Mouse (Mus musculus): ENCODE measurements at regions not wholly inside any gene's neighbourhood (a gene's known extent, or its start where the extent isn't known, plus 50 kb on each side); places are given as distances from the start of the nearest gene placed in this dataset.

GRCm38 (mm10) chr12:54256506-54257128 is 53.0 kb upstream of the Egln3 start:
- Histone ChIP-seq H3K9me3 (ENCODE audit: control insufficient read depth, insufficient read depth, low read depth, low read length) (peaks cover 4% of the 10 kb centered on the region; the same call in 1 of the 2 replicates), H3K9ac (ENCODE audit: insufficient read depth, low read depth, low read length, poor library complexity, severe bottlenecking) (no peak overlapping the region), H3K4me1 (ENCODE audit: control insufficient read depth in 2 of 2, insufficient read depth in 2 of 2, low read length in 2 of 2, poor library complexity in 1 of 2) (no peaks in the 10 kb centered on the region), H3K36me3 (ENCODE audit: control insufficient read depth, insufficient read depth, low read length, poor library complexity, severe bottlenecking) (no peaks in the 10 kb centered on the region), H3K27ac (ENCODE audit: insufficient read depth, low read depth, low read length, poor library complexity, severe bottlenecking) (no peak overlapping the region), H3K4me3 (ENCODE audit: insufficient read depth in 1 of 2, low read depth in 1 of 2, low read length in 2 of 2, poor library complexity in 1 of 2, severe bottlenecking in 1 of 2) (no peak overlapping the region)
- DNase-seq (ENCODE audit: low read depth, low spot score): no peak
- TF ChIP-seq HCFC1 (IDR thresholded peaks at IDR 0.05; ENCODE audit: borderline replicate concordance, insufficient read depth, low read length): no peak
- no peak for TF ChIP-seq CHD2 (IDR thresholded peaks at IDR 0.05; ENCODE audit: low read depth, low read length)
- no peak for TF ChIP-seq ZNF384 (IDR thresholded peaks at IDR 0.05; ENCODE audit: low read depth, low read length)
- no peak for TF ChIP-seq ZC3H11A (IDR thresholded peaks at IDR 0.05; ENCODE audit: borderline replicate concordance, low read depth, low read length)
- TF ChIP-seq MAFK (IDR thresholded peaks at IDR 0.05; ENCODE audit: insufficient read depth, low read depth, low read length): no peak
- in situ Hi-C loops (cut with MboI; ENCODE audit: low sequenced_read_pairs in 2 of 2, unreplicated experiment in 2 of 2): no loop called here
